Mouse (Mus musculus) embryo, embryonic 11 days (tissue): ENCODE results near the gene Gm11437.
A peak's percentile ranks its signal among the peaks of the same experiment; 100 is the strongest.

Experiments
- DNase-seq: peaks from one replicate; pipeline ENCODE4 v3.0.0-alpha.2; 2015

Gm11437 gene

DNA sequence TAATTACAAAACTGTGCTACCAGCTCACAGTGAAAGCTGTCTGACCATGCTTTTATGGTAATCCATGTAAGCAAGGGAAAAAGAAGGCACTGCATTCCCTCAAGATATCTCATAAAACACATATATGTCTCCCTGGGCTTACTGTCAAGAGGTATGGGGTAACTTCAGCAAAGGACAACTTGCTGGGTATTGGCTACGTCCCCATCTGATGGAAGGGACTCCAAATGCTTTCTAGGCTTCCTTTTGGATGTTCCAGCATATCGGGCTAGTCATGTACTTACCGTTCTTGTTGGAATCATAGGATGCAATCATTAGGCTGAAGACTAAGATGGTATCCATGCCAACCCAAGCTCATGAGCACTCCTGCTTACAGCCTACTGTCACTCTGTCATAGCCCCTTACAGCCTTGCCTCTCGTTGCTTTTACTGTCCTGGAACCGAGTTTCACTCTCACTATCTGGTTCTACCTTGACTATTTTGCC is at the start of gene Gm11437:
Gm11437 (minus strand) TSS at position 431 of the 481 bp plus-strand sequence.
- DNase-seq: no peak

- DNase-seq: no peak
Measured at GRCm38 (mm10) chr11:84210876-84211275, 43.6 kb upstream of the Gm11437 start.

GRCm38 (mm10) chr11:84205776-84206175 is 38.5 kb upstream of the Gm11437 start:
- no peak for DNase-seq

DNA sequence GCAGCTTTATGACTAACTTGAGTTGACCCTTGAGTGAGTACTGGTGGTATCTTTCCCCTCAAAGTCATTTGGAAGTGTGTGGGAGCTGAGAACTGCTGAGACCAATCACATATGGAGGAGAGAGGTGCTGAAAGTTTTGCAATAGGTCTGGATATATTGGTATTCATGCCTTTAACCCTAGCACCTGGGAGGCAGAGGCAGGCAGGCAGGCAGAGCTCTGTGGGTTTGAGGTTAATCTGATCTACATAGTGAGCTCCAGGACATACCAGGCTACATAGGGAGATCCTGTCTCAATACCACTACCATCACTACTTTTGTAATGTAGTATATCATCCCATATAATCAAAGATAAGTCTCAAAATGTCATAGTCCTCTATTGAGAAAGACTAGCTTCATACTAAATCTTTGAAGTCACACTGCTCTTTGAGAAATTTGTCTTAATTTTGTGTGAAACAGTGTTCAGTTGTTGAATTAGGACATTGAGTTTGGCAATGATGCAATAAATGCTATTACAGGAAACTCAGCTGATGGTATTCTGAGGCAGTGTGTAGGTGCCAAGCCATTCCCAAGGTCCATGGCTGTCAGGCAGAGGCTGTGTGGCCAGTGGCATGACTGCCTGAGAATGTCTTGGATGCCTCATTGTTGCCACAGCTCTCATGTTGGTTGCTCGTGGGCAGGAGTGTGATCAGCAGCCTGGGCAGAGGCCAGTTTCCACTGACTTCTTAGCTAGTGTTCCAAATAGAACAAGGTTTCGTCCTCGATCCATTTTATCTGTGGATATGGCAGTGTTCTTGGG is 30.5 kb upstream of the Gm11437 start:
- no peak for DNase-seq

GRCm38 (mm10) chr11:84194751-84195150 is 27.5 kb upstream of the Gm11437 start:
- DNase-seq: no peak

DNA sequence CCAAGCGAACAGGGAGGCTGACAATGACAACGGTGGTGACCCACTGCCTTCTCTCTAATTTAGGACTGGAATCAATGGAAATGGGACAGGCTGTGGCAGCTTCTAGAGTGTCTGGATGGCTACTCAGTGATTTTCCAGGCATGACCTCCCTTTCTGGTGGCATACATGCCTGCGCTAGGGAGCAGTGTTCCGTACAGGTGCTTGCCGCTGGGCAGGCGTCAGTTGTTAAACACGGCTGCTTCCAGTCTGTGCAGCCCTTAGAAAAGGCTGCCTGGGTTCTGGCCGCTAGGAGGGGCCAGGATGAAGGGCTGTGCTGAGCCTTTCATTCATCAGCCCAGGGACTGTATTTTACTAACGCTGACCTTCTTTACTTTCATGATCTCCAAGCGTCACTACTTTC is 26.0 kb upstream of the Gm11437 start:
- peak; percentile 13 for DNase-seq

DNA sequence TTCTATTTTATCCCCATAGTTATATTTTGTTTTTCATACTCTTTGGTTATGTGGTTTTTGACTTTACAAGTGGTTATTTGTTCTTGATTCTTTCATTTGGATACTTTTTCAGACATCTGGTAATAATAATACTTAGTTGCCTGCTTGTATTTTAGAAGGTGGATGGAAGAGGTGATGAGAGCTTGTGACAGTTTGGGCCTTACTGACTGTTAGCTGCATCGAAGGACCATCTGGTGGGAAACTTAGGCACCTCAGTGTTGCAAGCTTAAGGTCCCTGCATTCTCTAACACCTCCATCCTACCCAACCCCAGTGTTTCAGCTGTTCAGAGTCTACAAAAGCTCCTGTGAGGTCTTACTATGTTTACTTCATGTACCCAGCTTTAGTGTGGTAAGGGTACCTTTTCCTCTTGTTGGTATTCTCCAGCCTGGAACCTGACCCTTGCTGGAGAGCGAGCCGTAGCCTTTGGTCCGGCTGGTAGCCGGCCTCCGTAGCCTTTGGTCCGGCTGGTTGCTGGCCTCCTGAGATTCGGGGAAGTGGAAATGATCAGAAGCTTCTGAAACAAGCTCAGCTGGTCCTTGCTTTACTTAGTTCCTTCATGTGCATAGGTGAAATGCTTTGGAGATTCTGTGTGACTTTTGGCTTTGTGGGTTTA is 23.4 kb upstream of the Gm11437 start:
- no peak for DNase-seq

GRCm38 (mm10) chr11:84188530-84188929 is 21.3 kb upstream of the Gm11437 start:
- no peak for DNase-seq

DNA sequence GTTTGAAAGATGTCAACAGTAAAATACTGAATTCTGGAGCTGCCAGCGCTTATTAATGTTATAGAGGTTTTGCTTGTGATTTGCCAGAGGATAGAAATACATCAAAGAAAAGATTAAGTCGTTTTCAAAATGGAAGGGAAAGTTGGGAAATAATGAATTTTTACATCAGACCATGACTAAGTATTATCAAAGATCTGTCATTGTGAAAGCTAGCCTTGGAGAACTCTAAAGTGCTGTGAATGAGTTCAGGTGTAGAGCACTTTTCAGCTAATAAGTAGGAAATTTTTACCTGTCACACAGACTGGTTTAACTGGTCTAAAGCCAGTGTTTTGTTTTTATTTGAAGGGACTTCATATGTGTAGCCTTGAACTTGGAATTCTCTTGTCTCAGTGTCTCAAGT is 14.0 kb upstream of the Gm11437 start:
- DNase-seq: no peak

- DNase-seq: peak; percentile 85
Measured at GRCm38 (mm10) chr11:84179954-84180598, 12.8 kb upstream of the Gm11437 start.

DNA sequence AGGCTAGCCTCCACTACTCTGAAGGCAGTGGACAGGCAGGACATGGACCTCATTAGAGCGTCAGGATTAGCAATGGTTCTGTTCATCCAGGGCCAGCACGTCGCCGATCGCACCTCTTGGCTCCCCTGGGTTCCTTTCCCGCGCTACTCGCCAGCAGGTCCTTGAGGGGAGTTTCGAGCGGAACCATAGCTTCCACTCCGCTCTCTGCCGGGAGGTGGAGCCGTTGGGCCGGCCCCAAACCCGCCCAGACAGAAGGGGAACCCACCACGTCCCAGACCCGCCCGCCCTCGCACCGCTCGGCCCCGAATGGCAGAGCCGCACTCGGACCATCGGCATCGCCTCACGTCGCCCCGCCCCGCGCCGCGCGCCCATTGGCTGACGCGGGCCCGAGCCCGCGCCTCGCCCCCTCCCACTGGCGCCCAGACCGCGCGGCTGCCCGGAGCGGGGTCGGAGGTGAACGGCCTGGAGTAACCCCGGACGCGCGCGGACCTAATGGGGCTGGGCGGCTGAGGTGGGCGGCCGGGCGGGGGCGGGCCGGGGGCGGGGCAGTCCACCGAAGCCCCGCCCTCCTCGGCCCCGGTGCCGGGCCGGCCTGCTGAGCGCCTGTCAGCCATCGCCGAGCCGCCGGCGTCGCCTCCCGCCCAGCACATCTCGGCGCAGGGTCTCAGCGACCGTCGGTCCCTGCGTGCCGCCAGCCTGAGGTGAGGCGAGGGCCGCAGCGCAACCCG is 12.1 kb upstream of the Gm11437 start:
- peak; percentile 99 for DNase-seq

GRCm38 (mm10) chr11:84178571-84178970 is 11.3 kb upstream of the Gm11437 start:
- DNase-seq: no peak

GRCm38 (mm10) chr11:84172539-84173435 is 5.5 kb upstream of the Gm11437 start:
- DNase-seq: no peak

DNA sequence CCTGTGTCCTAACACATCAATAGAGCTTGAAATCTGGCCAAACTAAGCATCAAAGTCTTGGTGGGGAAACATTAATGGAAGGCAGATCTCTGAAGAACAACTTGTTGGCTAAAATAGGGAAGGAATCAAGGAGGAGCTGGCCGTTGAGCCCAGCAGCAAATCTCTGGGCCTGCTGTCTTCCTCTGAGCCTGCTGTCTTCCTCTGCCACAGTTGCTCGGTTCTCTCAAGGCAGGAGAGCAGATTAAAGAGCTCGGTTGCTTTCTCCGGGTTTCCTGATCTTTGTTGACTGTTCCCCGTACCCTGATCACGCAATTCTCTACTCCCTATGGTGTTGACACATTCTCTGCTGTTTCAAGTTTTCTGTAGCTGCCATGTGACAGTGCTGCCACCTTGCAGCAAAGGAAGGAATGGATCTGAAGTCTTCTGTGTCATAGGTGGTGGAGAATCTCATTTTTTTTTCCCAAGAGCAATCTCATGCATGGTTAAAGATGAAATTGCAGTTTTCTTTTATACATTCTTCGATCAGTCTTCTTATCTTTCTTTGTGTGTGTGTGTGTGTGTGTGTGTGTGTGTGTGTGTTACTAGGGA is 1.5 kb upstream of the Gm11437 start:
- peak; percentile 31 for DNase-seq

- no peak for DNase-seq
Measured at GRCm38 (mm10) chr11:84164561-84164960, 2.7 kb downstream of the Gm11437 start.

- no peak for DNase-seq
Measured at GRCm38 (mm10) chr11:84164123-84164522, 3.2 kb downstream of the Gm11437 start.

- no peak for DNase-seq
Measured at GRCm38 (mm10) chr11:84156535-84157262, 10.6 kb downstream of the Gm11437 start.

DNA sequence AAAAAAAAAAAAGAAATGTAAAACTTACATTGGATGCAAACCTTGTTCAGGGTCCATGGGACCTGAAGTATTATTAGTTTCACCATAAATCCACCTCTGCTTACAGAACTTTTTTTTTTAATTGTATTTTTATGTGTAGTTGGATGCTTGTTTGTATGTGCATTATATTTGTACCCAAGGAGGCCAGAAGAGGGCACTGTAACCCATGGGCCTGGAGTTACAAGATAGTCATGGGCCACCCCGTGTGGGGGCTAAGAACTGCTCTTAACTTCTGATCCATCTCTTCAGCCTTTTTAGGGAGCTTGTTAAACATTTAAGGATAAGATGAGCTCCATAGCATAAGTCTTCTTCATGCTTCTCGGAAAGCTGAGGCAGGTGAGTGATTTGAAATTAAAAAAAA is 16.4 kb downstream of the Gm11437 start:
- DNase-seq: no peak

DNA sequence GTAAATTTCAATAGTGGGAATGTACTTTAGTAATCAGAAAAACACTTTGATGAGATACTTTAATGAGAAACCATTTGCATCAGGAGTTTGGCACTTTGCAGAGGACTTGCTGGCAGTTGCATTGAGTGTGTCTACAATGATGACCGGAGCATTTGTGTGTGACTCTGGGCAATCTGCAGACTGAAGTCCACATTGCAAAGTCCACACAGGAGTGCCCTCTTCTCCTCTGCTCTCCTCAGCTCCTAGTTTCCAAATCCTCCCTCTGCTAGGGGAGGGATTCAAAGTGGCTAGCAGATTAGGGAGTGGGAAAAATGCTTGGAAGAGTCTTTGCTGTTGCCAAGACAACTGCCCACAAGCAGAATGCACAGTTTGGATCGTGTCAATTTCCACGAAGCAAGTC is 21.2 kb downstream of the Gm11437 start:
- DNase-seq: no peak

- DNase-seq: no peak
Measured at GRCm38 (mm10) chr11:84145201-84145798, 22.0 kb downstream of the Gm11437 start.
